Mouse (Mus musculus): ENCODE results near the gene Ppp1r10. TPM values are rescaled to one million over a fixed set of nuclear protein-coding genes. Genes with fewer than 3 reads are reported as not detected.

The Ppp1r10 gene
- 35.4 and 39.7 TPM in 2 replicates for polyA plus RNA-seq (2014; fragmentation: Nextera tagmentation; extraction: Ambion mirVana)

DNA sequence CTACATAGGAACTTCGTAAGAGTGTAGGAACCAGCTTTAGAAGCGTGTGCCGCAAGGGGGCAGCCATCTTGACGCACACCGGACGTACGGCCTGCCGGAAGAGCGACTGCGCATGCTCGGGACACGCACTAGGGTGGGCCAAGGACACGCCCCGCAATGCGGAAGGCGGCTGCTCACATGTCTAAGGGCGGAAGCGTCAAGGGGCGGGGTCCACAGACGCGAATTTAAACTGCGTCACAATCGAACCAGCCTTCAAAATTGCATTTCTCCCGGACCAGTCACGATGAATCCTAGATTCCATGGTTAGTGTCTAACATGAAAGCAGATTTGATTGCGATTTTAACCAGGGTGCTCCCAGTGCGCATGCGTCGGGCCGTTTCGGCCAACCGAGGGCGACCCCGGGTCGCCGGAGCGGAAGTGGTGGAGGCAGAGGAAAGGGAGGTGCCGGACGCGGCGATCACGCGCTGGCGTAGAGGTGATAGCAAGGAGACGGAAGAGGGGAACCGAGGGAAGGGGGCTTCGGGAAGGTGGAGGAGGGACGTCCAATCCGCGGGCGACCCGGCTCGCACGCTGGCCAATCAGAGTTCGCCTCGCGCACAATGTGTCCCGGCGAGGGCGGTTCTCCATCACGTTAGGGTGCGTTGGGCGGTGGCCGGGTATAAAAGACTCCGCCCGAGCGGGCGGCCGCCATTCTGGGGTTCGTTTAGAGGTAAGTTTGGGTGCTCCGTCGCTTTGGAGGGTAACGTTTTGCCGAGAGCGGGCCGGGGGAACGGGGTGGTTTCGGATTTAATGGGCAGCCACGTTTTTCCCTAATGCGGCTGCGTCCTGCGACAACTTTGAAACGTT is at the start of gene Ppp1r10, which contains the start of gene Mrps18b:
Gene Ppp1r10, plus strand, starts transcription at position 138 of the 846 bp plus-strand sequence.
Gene Mrps18b, minus strand, starts transcription at position 93 of the 846 bp plus-strand sequence.
- H3K9ac ChIP-seq (ENCODE audit: low read depth, low read length) = peak within 1 kb of the TSS; percentile 100
- peak; percentile 97 for DNase-seq (ENCODE audit: low spot score)
- H3K4me1 ChIP-seq (replicated peaks; ENCODE audit: control insufficient read depth, insufficient read depth, low read length) = peaks cover 34% of the 10 kb centered on the region
- peak within 1 kb of the TSS; percentile 78 for H3K4me3 ChIP-seq (ENCODE audit: low read depth, low read length)
- under 1% methylated on average over 83 of the region's 83 CpGs for WGBS
- peaks cover 14% of the 10 kb centered on the region for H3K36me3 ChIP-seq (ENCODE audit: control insufficient read depth, insufficient read depth, low read length)
- H3K27me3 ChIP-seq (replicated peaks; ENCODE audit: control insufficient read depth, insufficient read depth, low read length) = no peaks in the 10 kb centered on the region
- H3K27ac ChIP-seq (ENCODE audit: low read depth, low read length) = peak within 1 kb of the TSS; percentile 99
- peak within 1 kb of the TSS; percentile 99 for H3K4me2 ChIP-seq
- ATAC-seq (replicated peaks; ENCODE audit: low FRiP score) = peak; percentile 88
- H3K9me3 ChIP-seq (ENCODE audit: control insufficient read depth, low read length) = no peaks in the 10 kb centered on the region

DNA sequence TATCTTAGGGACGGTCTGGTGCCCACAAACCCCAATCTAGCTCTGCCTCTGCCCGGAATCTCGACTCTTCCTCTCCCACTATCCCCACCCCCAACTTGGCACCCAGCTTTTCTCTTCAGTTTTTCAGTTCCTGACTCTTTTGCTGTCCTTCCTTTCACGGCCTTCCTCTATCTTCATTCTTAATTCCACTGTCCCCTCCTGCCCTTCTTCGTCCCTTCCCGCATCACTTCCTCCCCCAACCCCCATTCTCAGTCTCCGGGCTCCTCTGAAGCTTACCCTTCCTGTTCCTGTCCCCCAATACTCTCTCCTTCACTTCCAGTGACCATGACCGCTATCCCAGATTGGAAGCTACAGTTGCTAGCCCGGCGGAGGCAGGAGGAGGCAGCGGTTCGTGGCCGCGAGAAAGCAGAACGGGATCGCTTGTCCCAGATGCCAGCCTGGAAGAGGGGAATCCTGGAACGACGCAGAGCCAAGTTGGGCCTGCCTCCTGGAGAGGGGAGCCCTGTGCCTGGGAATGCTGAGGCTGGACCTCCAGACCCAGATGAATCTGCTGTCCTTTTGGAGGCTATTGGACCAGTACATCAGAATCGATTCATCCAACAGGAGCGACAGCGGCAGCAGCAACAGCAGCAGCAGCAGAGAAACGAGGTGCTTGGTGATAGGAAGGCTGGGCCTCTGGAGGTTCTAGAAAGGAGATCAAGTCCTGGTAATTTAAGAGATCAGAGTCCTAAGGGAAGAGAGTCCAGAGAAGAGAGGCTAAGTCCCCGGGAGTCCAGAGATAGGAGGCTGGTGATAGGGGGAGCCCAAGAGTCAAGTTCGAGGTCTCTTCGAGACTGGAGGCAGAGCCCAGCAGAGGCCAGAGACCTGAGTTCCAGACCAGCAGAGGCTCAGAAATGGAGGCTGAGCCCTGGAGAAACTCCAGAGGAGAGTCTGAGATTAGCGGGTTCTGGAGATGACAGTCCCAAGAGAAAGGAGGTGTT is 49.0 kb upstream of the Ppp1r10 start:
- Histone ChIP-seq H3K27ac (ENCODE audit: low read depth, low read length) (peak overlapping the region; percentile 82), H3K36me3 (ENCODE audit: control insufficient read depth, insufficient read depth, low read length) (peaks cover 4% of the 10 kb centered on the region; the same call in 1 of the 2 replicates), H3K4me1 (replicated peaks; ENCODE audit: control insufficient read depth, insufficient read depth, low read length) (peaks cover 40% of the 10 kb centered on the region), H3K9me3 (ENCODE audit: control insufficient read depth, low read length) (peaks cover 4% of the 10 kb centered on the region; the same call in 1 of the 2 replicates), H3K4me3 (ENCODE audit: low read depth, low read length) (peak overlapping the region; percentile 59), H3K4me2 (peak overlapping the region; percentile 97), H3K27me3 (replicated peaks; ENCODE audit: control insufficient read depth, insufficient read depth, low read length) (peaks cover 4% of the 10 kb centered on the region; the same call in 1 of the 2 replicates), H3K9ac (ENCODE audit: low read depth, low read length) (peak overlapping the region; percentile 68)
- WGBS = 6% methylated on average over 26 of the region's 26 CpGs
- no peak for ATAC-seq (replicated peaks; ENCODE audit: low FRiP score)
- no peak for DNase-seq (ENCODE audit: low spot score)

DNA sequence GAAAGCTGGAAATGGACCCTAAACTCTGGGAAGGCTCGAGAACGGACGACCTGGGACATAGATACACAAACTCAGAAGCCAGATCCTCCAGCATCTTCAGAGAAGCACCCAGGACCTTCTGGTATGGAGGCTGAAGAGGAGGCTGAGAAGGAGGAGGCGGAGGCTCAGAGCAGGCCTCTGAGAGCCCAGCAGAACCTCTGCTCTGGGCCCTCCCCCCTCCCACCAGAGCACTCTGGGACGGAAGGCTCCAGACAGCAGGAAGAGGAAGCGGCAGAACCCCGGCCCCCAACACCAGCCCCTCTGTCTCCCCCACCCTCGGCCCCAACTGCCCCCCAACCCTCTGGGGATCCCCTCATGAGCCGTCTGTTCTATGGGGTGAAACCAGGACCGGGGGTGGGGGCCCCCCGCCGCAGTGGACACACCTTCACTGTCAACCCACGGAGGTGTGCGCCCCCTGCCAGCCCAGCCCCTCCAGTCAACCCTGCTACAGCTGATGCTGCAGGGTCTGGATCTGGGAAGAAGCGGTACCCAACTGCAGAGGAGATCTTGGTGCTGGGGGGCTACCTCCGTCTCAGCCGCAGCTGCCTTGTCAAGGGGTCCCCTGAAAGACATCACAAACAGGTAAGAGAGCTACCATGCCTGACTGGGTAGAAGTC is 47.9 kb upstream of the Ppp1r10 start:
- Histone ChIP-seq H3K36me3 (ENCODE audit: control insufficient read depth, insufficient read depth, low read length) (peaks cover 4% of the 10 kb centered on the region; the same call in 1 of the 2 replicates), H3K4me2 (peak overlapping the region; percentile 97), H3K4me1 (replicated peaks; ENCODE audit: control insufficient read depth, insufficient read depth, low read length) (peaks cover 41% of the 10 kb centered on the region), H3K27me3 (replicated peaks; ENCODE audit: control insufficient read depth, insufficient read depth, low read length) (peaks cover 4% of the 10 kb centered on the region; the same call in 1 of the 2 replicates), H3K9ac (ENCODE audit: low read depth, low read length) (peak overlapping the region; percentile 57), H3K4me3 (ENCODE audit: low read depth, low read length) (peak overlapping the region; percentile 59), H3K9me3 (ENCODE audit: control insufficient read depth, low read length) (peaks cover 4% of the 10 kb centered on the region; the same call in 1 of the 2 replicates), H3K27ac (ENCODE audit: low read depth, low read length) (peak overlapping the region; percentile 82)
- 18% methylated on average over 17 of the region's 17 CpGs for WGBS
- no peak for ATAC-seq (replicated peaks; ENCODE audit: low FRiP score)
- DNase-seq (ENCODE audit: low spot score) = no peak

DNA sequence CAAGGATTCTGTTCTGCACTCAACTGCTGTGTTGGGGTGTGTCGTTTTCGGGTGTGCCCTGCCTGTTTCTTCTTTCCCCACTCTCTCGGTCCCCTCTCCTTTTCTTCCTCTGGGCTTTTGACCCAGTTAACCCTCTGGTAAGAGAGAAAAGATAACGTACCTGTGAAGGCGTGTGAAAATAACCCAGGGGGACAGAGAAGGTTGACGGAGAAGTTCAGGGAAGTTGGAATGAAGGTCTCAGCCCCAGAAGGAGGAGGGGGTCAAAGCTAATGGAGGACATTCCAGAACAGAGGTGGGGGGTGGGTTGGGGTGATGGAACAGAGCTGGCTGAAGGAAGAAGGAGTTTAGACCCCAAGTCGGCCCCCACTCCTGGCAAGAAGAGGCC is 47.3 kb upstream of the Ppp1r10 start:
- Histone ChIP-seq H3K27me3 (replicated peaks; ENCODE audit: control insufficient read depth, insufficient read depth, low read length) (peaks cover 4% of the 10 kb centered on the region; the same call in 1 of the 2 replicates), H3K36me3 (ENCODE audit: control insufficient read depth, insufficient read depth, low read length) (peaks cover 4% of the 10 kb centered on the region; the same call in 1 of the 2 replicates), H3K9me3 (ENCODE audit: control insufficient read depth, low read length) (peaks cover 4% of the 10 kb centered on the region; the same call in 1 of the 2 replicates), H3K4me1 (replicated peaks; ENCODE audit: control insufficient read depth, insufficient read depth, low read length) (peaks cover 46% of the 10 kb centered on the region), H3K9ac (ENCODE audit: low read depth, low read length) (peak overlapping the region; percentile 57), H3K4me3 (ENCODE audit: low read depth, low read length) (peak overlapping the region; percentile 59), H3K4me2 (peak overlapping the region; percentile 97), H3K27ac (ENCODE audit: low read depth, low read length) (peak overlapping the region; percentile 82)
- DNase-seq (ENCODE audit: low spot score) (no peak), ATAC-seq (replicated peaks; ENCODE audit: low FRiP score) (no peak)
- WGBS = 3% methylated on average over 7 of the region's 7 CpGs

DNA sequence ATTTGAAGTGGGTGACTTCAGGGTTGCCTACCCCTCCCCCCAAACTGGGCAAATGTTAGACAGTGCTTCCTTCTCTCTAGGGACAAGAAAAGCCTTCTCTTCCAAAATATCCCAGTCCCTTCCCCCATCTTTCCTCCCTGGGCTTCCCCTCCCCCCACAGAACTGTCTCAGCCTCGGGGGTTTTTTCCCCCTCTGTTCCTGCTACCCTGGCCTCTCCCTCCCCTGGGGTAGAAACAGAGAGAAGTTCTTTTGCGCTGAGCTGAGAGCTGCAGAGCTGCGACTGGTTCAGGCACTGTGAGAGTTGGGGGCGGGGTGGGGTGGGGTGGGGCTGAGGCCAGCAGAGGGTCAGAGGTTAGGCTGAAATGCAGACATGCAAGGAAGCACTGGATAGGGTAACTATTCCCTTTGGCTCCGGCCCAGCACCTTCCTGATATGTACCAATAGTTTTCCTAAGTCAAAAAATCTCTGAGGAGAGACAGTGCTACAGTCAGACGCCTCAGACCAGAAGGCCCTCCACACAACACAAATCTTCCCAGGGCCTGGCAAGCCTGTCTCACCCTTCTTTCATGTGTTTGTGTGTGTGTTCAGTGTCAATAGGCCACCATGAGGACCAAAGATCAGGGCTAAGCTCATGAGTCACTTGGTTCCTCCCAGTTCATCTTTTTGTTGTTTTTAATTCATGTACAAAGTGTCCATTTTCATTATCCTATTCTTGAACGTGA is 46.7 kb upstream of the Ppp1r10 start:
- peaks cover 4% of the 10 kb centered on the region; the same call in 1 of the 2 replicates for H3K36me3 ChIP-seq (ENCODE audit: control insufficient read depth, insufficient read depth, low read length)
- H3K27me3 ChIP-seq (replicated peaks; ENCODE audit: control insufficient read depth, insufficient read depth, low read length) = peaks cover 4% of the 10 kb centered on the region; the same call in 1 of the 2 replicates
- DNase-seq (ENCODE audit: low spot score) = peak; percentile 68
- peak overlapping the region; percentile 59 for H3K4me3 ChIP-seq (ENCODE audit: low read depth, low read length)
- peaks cover 4% of the 10 kb centered on the region; the same call in 1 of the 2 replicates for H3K9me3 ChIP-seq (ENCODE audit: control insufficient read depth, low read length)
- peak overlapping the region; percentile 57 for H3K9ac ChIP-seq (ENCODE audit: low read depth, low read length)
- H3K4me2 ChIP-seq = peak overlapping the region; percentile 97
- 3% methylated on average over 7 of the region's 7 CpGs for WGBS
- ATAC-seq (replicated peaks; ENCODE audit: low FRiP score) = peak; percentile 28; the same call in 1 of the 2 replicates
- peaks cover 51% of the 10 kb centered on the region for H3K4me1 ChIP-seq (replicated peaks; ENCODE audit: control insufficient read depth, insufficient read depth, low read length)
- H3K27ac ChIP-seq (ENCODE audit: low read depth, low read length) = peak overlapping the region; percentile 82

DNA sequence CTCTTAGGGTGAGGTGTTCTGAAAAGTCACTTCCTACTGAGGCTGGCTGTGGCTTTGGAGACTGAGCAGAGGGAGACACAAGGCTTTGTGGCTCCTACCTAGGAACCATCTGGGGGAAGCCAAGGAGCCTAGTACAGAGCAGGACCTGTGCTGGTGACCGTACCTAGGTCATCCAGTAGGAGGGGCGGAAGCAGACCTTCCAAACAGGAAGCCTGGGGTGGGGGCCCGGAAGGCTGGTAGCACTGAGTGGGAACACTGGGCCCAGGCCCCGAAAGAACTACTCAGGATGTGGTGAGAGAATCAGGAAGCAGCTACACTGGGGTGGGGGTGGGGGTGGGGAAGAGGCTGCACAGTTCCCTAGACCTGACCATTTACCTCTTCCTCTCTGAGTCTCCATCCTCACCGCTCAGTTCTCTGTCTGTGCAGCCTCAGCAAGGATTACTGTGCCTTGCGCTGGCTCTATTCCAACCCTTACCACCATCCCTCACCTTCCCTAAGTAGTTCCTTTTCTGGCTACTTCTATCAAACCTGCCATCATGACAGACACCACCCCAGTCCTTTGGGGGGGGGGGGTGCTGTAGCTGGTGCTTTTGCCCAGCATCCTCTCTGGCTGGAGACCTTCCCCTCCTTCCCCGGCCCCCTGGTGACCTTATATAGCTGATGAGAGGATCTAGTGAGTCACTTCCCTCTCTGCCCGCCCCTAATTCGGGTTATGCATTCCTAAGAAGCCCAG is 45.9 kb upstream of the Ppp1r10 start:
- H3K4me2 ChIP-seq = peak overlapping the region; percentile 97
- H3K27ac ChIP-seq (ENCODE audit: low read depth, low read length) = peak overlapping the region; percentile 82
- H3K9me3 ChIP-seq (ENCODE audit: control insufficient read depth, low read length) = peaks cover 4% of the 10 kb centered on the region; the same call in 1 of the 2 replicates
- H3K36me3 ChIP-seq (ENCODE audit: control insufficient read depth, insufficient read depth, low read length) = peaks cover 4% of the 10 kb centered on the region; the same call in 1 of the 2 replicates
- DNase-seq (ENCODE audit: low spot score) (peak; percentile 62), ATAC-seq (replicated peaks; ENCODE audit: low FRiP score) (peak; percentile 48)
- peak overlapping the region; percentile 57 for H3K9ac ChIP-seq (ENCODE audit: low read depth, low read length)
- peak overlapping the region; percentile 59 for H3K4me3 ChIP-seq (ENCODE audit: low read depth, low read length)
- H3K27me3 ChIP-seq (replicated peaks; ENCODE audit: control insufficient read depth, insufficient read depth, low read length) = peaks cover 4% of the 10 kb centered on the region; the same call in 1 of the 2 replicates
- 31% methylated on average over 9 of the region's 9 CpGs for WGBS
- peaks cover 49% of the 10 kb centered on the region for H3K4me1 ChIP-seq (replicated peaks; ENCODE audit: control insufficient read depth, insufficient read depth, low read length)

Data from liver, embryonic 11.5 days (tissue).